Mouse (Mus musculus) CH12.LX (cell line): ENCODE measurements around the gene Dhdh.

Source experiments
- CTCF ChIP-seq, 2 experiments: IDR thresholded peaks in 1 of 2; conservative IDR thresholded peaks in 1 of 2; 2 replicates each; pipeline ENCODE4 v1.5.1; 2011 to 2012; ENCODE audit warnings: low read depth in 2 of 2, low read length in 2 of 2, improper control_type of control experiment in 1 of 2, inconsistent platforms in 1 of 2, mild to moderate bottlenecking in 1 of 2, moderate library complexity in 1 of 2
- E2F4 ChIP-seq: IDR thresholded peaks from 2 replicates; pipeline ENCODE4 v1.6.1; 2011; ENCODE audit warnings: low read depth, low read length, improper control_type of control experiment; ENCODE audit not compliant: insufficient replicate concordance
- EP300 ChIP-seq: IDR thresholded peaks from 2 replicates; pipeline ENCODE4 v1.6.1; 2011; ENCODE audit warnings: low read length, improper control_type of control experiment
- HCFC1 ChIP-seq: IDR thresholded peaks from 2 replicates; pipeline ENCODE4 v1.6.1; 2012; ENCODE audit warnings: low read depth, mild to moderate bottlenecking, inconsistent platforms, low read length, improper control_type of control experiment
- MAFK ChIP-seq: IDR thresholded peaks from 2 replicates; pipeline ENCODE4 v1.6.1; 2011; ENCODE audit warnings: low read length, improper control_type of control experiment; ENCODE audit not compliant: insufficient replicate concordance
- MAX ChIP-seq: IDR thresholded peaks from 2 replicates; pipeline ENCODE4 v1.6.1; 2011; ENCODE audit warnings: low read length, improper control_type of control experiment
- MYC ChIP-seq: IDR thresholded peaks from 2 replicates; pipeline ENCODE4 v1.6.1; 2011; ENCODE audit warnings: low read depth, mild to moderate bottlenecking, improper control_type of control experiment, low read length
- POLR2A ChIP-seq: IDR thresholded peaks from 2 replicates; pipeline ENCODE4 v1.6.1; 2011; ENCODE audit warnings: low read depth, mild to moderate bottlenecking, improper control_type of control experiment, low read length
- TBP ChIP-seq: conservative IDR thresholded peaks from 2 replicates; pipeline ENCODE4 v1.6.1; 2011; ENCODE audit warnings: low read depth, low read length, improper control_type of control experiment
- USF1 ChIP-seq: IDR thresholded peaks from 2 replicates; pipeline ENCODE4 v1.6.1; 2014; ENCODE audit warnings: low read depth, mild to moderate bottlenecking, inconsistent platforms, low read length, improper control_type of control experiment
- ZNF384 ChIP-seq: IDR thresholded peaks from 2 replicates; pipeline ENCODE4 v1.6.1; 2012; ENCODE audit warnings: low read depth, low read length, improper control_type of control experiment, inconsistent platforms

DNA sequence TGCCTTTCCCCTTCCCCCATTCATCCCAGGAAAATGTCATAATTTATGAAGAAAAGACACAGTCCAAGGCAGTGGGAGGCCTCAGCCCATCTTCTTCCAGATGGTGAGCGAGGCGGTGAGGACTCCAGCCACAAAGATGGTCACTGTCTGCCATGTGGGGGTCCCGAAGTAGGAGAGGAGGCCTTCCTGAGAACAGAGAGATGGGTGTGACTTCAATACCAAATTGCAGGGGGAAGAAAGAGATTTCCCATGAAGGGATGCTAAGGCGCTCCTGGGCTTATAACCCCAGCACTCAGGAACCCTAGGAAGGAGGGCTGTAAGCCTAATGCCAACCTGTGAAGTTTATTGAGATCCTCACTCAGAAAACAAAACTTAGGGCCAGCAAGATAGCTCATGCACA is 26.8 kb downstream of the Dhdh start:
- TF ChIP-seq EP300: no peak
- TF ChIP-seq MYC: no peak
- TF ChIP-seq E2F4: no peak
- no peak for TF ChIP-seq ZNF384
- TF ChIP-seq USF1: no peak
- no peak for TF ChIP-seq CTCF (conservative IDR thresholded peaks at IDR 0.05 in 1 of 2, IDR thresholded peaks at IDR 0.05 in 1 of 2; ENCODE audit: low read depth in 2 of 2, low read length in 2 of 2)
- no peak for TF ChIP-seq MAFK
- TF ChIP-seq POLR2A: peak; percentile 6; the same call in 1 of the 2 replicates
- no peak for TF ChIP-seq TBP
- no peak for TF ChIP-seq HCFC1
- no peak for TF ChIP-seq MAX
